Mouse (Mus musculus) heart, adult 8-10 months (tissue): ENCODE results near the gene Olfr996. TPM values are rescaled to one million over a fixed set of nuclear protein-coding genes. Genes with fewer than 3 reads are reported as not detected.
A peak's percentile ranks its signal among the peaks of the same experiment; 100 is the strongest.
"Not testable (repeated sequence)": the region's sequence is repeated elsewhere in the genome, so short reads cannot be mapped to it uniquely, and the experiment has no call there.

Source experiments
- DNase-seq: peaks from one replicate; pipeline ENCODE4 v3.0.0; 2022; ENCODE audit warnings: low spot score
- total RNA-seq, 4 experiments: library from RNA; stranded (reverse); gene quantifications; 2 replicates each; pipeline ENCODE4 v1.2.4; 2022

Gene Olfr996
- not detected for total RNA-seq

GRCm38 (mm10) chr2:85578915-85579314, at the start of gene Olfr996:
Olfr996 (plus strand) TSS chr2:85579215.
- no peak for DNase-seq

GRCm38 (mm10) chr2:85532082-85532778, 46.8 kb upstream of the Olfr996 start:
- DNase-seq = no peak

DNA sequence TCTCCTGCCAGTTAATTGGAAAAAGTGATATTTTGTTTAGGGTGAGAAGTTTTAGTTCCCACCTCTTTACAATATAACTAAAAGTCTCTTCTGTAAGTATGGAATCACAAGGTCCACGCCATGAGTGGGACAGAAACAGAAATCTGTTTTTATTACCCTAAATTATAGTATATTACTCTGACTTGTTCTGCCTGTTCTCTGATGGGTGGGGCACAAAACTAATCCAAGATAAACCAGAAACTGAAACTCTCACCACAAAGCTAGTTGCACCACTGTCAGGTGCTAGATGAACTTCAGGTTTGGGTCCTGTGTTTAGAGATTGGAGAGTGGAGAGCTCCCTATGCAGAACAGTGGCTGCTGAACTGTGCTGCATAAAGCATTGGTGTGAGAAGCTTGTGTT, 45.1 kb upstream of the Olfr996 start:
- no peak for DNase-seq

- DNase-seq = no peak
Measured at GRCm38 (mm10) chr2:85554806-85555205, 24.2 kb upstream of the Olfr996 start.

- DNase-seq = no peak
Measured at GRCm38 (mm10) chr2:85560226-85560625, 18.8 kb upstream of the Olfr996 start.

GRCm38 (mm10) chr2:85561187-85561586, 17.8 kb upstream of the Olfr996 start:
- peak; percentile 40 for DNase-seq

GRCm38 (mm10) chr2:85588648-85589047, 9.6 kb downstream of the Olfr996 start, which contains the start of gene Olfr998:
Olfr998 (plus strand) TSS chr2:85588948.
- not testable (repeated sequence) for DNase-seq

- DNase-seq = no peak
Measured at GRCm38 (mm10) chr2:85611803-85612202, 32.8 kb downstream of the Olfr996 start, which contains the start of gene Olfr1000. Olfr1000 (minus strand) TSS chr2:85611903.

Other genes starting within 250 kb of the Olfr996 start
- gene Olfr987, start 239.9 kb upstream of the Olfr996 start, total RNA-seq = not detected
- not detected for gene Olfr988, start 216.0 kb upstream of the Olfr996 start, total RNA-seq
- gene Olfr992, start 169.7 kb upstream of the Olfr996 start, total RNA-seq = not detected
- not detected for gene Olfr993, start 164.3 kb upstream of the Olfr996 start, total RNA-seq
- not detected for gene Olfr994, start 142.8 kb upstream of the Olfr996 start, total RNA-seq
- gene Olfr995, start 135.6 kb upstream of the Olfr996 start, total RNA-seq = not detected
- not detected for gene 4833423E24Rik, start 60.2 kb upstream of the Olfr996 start, total RNA-seq
- gene Olfr998, start 9.7 kb downstream of the Olfr996 start, total RNA-seq = not detected
- gene Olfr1000, start 32.7 kb downstream of the Olfr996 start, total RNA-seq = not detected
- gene Olfr1002, start 71.5 kb downstream of the Olfr996 start, total RNA-seq = not detected
- gene Olfr154, start 85.2 kb downstream of the Olfr996 start, total RNA-seq = not detected
- not detected for gene Olfr1006, start 99.6 kb downstream of the Olfr996 start, total RNA-seq
- gene Olfr1008, start 110.2 kb downstream of the Olfr996 start, total RNA-seq = not detected
- gene Olfr1009, start 136.2 kb downstream of the Olfr996 start, total RNA-seq = not detected
- gene Olfr1012, start 183.6 kb downstream of the Olfr996 start, total RNA-seq = not detected
- gene Olfr1013, start 187.9 kb downstream of the Olfr996 start, total RNA-seq = not detected
- not detected for gene Olfr1014, start 193.5 kb downstream of the Olfr996 start, total RNA-seq
- not detected for gene Olfr1015, start 202.8 kb downstream of the Olfr996 start, total RNA-seq
- not detected for gene Olfr1016, start 223.3 kb downstream of the Olfr996 start, total RNA-seq
- not detected for gene Olfr1018, start 239.3 kb downstream of the Olfr996 start, total RNA-seq